Mouse (Mus musculus) liver (tissue): ENCODE data around the gene Ldlrad3.

Experiments
- DNase-seq: peaks from one replicate; pipeline ENCODE4 v3.0.0-alpha.2; 2020; ENCODE audit warnings: mixed read lengths

Ldlrad3 gene

DNA sequence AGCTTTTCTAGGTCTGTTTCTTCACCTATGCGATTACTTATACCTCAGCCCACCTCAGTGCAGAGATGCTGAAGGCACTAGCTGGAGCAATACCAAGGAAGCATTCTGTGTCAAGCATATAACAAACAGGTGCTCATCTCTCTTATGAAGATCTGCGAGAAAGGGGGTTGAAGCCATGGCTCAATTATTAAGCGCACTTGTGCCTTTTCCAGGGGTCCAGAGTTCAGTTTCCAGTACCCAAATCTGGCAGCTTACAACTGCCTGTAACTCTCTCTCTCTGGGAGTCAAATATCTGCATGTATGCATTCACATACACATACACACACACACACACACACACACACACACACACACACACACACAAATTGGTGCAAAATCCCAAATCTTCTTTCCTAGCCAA, 72.4 kb downstream of the Ldlrad3 start:
- DNase-seq, result no peak

DNA sequence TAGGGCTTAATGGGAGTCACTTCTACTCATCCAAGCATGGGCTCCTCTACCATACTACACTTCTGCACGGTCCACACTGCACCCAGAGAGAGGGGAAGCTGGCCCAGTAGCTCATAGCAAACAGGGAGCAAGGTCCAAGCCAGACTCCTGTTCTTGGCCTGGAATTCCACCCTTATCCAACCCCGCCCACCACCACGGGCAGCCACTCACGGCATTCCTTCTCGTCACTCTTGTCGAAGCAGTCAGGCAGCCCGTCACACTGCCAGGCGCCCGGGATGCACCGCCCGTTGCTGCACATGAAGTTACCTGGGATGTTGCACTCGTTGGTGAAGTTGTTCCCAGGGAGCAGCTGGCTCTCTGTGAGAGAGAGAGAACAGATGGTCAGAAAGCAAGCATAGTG, 72.9 kb downstream of the Ldlrad3 start:
- DNase-seq, result peak; percentile 26

DNA sequence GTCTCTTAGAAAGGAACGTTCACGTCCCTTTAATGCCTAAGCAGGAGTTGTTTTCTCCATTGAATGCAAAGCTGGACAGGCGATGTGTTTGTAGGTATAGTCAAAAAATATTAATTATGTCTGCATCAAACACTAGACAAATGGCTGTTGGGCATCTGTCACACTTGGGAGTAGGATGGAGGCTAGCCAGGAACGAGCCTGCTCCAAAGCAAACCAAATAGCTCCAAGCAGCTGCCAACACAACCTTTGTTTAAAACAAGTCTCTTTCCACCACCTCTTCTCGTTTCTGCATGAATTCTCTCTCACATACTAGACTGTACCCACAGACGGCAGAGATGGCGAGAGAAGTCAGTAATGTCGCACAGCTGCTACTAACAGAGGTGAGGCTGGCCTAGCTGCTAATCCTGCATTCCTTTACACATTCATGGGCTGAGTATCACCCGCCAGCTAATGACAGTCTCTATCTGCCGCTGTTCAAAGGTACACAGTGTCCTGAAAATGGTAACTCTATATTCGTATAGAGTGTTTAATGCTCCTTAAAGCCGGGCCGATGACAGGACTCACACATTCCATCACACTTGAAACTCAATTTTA, 74.2 kb downstream of the Ldlrad3 start:
- DNase-seq, result no peak

DNA sequence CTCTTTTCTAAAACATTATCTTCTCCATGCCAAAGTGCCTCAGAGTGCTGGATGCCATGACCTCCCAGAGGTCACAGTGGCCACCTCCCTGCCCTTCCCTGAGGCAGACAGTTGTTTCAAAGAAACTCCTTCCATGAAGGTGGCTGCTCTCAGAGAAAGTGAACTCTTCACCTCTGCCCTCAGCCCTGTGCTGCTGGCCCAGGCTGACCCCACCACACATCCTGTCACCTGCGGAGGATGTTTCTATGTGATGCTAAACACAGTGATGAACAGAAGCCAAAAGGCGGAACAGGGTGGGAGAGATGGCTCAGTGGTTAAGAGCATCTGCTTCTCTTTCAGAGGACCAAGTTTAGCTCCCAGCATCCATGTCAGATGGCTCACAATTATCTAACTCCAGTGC, 75.9 kb downstream of the Ldlrad3 start:
- no peak for DNase-seq

DNA sequence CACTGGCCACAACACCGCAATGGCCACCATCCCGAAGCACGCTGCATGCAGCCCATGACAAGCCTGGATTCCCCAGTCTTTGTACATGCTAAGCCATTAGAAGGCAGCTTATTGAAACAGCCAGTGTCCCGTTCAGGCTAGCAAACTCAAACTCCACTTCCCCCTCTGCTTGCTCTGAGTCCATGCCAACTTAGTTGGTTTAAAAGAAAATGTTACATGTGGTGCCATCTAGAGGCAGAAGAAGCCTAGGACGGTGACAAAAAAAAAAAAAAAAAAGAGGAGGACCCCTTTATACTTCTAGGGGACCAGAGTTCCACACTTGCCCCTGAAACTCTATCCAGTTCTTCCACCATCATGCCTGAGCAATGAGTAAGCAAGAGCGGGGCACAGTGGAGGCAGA, 78.9 kb downstream of the Ldlrad3 start:
- no peak for DNase-seq

DNA sequence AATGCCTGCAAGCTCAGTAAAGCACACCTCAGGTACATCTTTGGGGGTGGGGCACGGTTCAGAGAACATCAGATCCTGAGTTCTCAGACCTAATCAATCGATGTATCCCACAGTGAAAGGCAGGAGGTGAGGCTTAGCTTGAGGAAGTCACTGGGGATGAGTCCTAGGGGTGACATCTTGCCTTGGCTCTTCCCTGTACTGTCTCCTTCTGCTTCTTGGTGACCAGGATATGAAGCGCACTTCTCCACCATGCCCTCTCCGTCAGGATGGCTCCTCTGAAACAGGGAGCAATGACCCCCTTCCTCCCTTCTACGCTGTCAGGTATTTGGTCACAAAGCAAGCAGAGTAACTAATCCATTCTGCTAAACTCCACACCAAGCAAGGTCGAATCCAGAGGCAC, 79.5 kb downstream of the Ldlrad3 start:
- DNase-seq, result no peak

DNA sequence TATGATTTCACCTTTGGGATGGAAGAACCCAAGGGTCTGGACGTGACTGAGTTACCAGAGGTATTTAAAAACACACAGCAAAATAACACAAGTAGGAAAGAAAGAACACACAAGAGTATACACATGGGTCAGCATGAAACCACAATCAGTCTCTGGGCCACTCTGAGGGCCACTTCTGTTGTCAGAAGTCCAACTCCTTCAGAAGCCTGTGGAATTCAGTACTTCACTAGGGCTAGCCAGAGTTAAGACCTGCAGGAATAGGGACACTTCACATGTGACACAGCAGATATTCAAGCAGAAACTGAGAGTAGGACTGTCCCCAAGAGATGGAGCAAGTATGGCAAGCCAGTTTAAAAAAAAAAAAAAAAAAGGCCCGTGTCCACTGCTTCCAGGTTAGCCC, 80.7 kb downstream of the Ldlrad3 start:
- DNase-seq, result no peak

DNA sequence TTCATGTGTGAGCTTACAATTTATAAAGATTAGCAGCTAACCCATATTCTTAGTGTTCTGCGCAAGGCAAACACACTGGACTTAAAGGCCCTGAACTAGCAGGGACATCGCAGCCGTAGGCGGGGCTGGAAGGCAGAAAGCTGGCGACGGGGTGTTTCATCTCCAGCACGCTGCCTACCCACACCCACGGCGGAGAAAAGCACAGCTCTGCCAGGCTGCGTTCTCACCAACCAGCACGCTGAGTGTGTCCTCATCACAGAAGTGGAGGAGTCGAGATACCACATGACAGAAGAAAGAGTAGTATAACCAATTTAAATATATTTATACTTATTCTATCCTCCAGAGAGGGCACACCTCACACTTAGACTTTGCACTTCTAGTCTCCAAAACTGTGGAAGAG, 82.2 kb downstream of the Ldlrad3 start:
- DNase-seq, result no peak

DNA sequence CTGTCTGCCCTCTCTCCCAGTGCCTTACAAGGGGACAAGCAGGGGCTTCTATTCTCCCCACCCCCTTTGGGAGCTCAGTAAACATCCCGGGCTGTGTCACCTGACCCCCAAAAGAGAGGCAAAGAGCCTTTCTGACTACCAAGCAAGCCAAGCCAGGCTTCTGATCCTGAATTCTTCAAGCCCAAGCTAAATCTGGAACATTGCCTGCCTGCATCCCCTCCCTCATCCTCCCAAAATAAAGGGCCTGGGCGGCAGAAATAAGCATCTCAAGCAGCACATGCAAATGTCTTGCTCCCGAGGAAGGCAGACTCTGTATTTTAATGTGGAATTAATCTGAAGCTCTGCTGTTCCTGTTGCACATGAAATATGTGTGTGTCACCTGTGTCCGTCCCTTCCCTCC, 85.7 kb downstream of the Ldlrad3 start:
- DNase-seq, result no peak

DNA sequence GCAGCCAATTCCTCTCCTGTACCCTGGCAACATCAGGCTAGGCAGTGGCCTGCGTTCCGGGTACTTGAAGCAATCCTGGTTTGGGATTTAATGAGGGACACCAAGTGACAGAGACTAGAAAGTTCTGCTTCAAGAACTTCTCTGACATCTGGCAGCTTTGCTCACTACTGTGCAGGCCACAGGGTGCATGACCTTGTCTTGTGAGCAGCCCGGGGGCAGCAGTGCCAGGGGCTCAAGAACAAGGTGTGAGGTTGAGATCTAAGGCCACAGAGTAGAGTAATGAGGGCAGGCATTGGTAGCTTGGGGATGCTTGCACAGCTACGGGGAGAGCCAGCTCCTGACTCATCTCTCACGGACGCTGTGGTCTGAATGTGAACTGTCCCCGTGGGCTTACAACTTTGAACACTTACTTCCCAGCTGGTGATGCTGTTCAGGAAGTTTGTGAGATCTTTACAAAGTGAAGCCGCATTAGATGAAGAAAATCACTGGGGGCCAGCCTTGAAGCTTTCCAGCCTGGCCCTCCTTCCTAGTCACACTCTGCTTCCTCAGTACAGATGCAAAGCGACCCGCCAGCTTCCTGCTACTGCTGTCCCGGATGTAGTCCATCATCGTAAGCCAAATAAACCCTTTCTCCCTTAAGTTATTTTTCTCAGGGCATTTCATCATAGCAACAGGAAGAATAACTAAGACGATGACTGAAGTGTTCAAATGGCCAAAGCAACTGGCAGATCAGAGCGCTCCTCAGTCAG, 86.3 kb downstream of the Ldlrad3 start:
- no peak for DNase-seq

DNA sequence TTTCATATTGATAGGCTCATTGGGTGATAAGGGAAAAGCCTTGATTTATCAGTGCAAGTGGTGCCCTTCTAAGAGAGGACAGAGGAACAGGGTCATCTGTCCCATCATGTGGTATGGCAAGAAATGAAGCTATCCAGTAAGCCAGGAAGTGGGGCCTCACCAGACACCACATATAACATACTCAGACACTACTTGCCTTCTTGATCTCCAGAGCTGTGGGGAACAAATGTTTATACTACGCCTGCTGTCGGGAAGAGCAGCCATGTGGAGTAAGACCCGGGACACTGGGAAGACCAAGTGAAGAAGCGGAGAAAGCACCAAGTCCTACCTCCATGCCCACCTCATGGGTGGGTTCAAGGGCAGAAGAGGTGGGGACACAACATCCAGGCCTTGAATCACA, 86.9 kb downstream of the Ldlrad3 start:
- DNase-seq, result no peak

DNA sequence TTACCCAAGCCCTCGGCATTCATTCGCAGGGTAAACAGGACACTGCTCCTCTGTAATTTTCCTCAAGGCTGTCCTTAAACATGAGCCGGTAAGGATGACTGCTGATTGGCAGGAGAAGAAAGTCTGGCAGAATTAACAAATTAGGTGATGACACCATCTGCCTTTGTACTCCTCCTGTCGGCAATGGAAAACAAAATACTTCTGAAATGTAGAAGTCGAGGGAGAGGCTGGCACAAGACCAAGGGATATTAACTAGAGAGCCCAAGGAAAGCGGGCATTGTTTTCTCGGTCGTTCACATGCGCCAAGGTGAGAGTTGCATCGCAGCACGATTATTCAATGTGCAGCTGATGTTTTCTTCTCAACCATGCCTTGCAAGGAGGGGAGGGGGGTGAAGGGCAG, 91.4 kb downstream of the Ldlrad3 start:
- no peak for DNase-seq

DNA sequence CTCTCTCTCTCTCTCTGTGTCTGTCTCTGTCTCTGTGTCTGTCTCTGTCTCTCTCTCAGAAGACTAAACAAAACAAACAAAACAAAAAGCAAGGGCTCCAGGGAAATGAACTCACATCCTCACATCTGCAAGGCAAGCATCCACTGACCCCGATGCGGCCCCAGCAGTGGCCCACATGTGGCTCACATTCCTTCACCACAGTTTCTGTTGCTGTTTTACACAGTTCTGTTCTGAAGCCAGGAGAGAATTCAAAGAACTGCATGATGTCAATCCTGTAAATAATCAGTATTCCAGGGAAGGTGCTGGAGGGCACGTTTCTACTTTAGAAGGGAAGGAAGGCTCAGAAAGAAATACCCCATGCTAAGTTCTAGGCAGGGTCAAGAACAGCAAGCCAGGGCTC, 91.9 kb downstream of the Ldlrad3 start:
- no peak for DNase-seq

DNA sequence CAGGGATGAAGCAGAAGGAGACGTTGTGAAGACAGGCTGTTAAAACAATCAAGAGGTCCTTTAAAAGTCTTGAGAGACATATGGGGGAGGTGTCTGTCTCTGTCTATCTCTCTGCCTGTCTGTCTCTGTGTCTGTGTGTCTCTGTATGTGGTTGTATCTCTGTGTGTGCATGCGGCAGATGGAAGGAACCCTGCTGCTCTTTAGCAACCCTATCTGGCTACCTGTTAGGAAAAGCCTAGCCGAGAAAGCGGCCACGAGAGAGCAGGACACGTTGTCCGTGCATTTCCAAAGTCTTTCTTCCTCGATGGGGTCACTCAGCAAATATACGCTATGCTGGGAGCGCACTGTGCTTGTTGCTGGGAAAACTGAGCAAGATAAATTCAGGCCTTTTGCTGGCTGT, 93.6 kb downstream of the Ldlrad3 start:
- DNase-seq, result no peak

DNA sequence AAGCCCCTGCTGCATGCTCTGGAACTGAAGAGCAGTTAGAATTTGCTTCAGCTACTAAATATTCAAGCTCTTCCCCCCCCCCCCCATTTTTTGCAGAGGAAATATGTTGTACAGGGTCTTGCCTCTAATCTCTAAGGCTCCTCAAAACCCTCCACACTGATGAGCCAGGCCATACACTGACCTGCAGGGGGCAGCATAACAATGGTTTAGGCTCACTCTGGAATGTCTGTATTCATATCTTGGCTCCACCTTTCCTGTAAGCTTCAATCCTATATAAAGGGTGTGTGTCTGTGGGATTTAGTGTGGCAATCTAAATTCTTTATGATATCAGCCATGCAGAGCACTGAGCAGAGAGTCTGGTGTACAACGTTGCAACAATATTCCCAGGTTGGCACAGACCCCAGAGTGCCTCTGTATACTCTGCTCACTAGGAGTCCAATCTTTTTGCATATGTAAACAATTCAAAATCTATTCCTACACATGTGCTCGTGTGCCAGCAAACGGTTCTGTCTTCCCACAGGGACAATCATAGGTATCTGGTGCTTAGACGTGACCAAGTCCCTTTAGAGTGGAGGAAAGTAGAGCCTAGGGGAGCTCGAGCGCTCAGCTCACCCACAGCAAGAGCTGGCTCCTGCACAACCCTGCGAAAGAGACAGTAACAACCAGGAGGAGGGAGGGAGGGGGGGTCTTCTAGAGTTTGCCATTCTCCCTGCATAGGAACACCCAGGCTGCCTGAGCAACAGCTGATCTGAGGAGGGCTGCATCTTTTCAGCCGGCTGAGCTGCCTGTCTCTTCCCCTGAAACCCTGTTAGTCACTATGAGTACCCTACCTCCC, 94.5 kb downstream of the Ldlrad3 start:
- peak; percentile 55 for DNase-seq

DNA sequence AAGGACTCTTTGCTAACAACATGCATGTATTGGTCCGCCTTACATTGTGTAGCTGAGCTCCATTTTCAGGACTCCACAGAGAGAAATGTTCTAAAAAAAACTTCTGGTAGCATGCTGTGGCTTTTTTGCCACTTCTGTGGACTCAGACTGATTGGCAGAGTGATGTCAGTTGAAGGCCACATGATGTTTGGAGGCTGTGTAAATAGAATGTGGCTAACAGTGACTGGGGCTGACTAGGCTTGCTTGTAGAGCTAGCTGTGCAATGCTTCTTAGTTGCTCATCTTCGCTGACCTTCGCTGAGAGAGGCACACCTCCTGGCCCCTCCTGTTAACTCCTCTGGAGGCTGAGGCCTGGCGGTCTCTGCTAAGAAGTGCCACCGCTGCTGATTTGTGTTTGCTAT, 98.4 kb downstream of the Ldlrad3 start:
- no peak for DNase-seq

DNA sequence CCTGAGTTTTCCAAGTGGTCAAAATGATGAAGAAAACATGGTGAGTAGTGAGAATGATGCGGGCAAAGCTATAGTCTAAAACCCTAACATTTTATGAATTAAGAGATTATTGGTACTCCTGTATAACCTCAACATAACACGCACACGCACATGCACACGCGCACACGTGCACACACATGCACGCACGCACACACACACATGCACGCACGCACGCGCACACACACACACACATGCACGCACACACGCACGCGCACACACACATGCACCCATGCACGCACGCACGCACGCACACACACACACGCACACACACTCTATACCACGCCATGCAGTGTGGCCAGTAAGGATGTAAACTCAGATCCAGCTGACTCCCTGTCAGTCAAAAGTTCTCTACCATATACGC, 99.6 kb downstream of the Ldlrad3 start:
- DNase-seq, result no peak

DNA sequence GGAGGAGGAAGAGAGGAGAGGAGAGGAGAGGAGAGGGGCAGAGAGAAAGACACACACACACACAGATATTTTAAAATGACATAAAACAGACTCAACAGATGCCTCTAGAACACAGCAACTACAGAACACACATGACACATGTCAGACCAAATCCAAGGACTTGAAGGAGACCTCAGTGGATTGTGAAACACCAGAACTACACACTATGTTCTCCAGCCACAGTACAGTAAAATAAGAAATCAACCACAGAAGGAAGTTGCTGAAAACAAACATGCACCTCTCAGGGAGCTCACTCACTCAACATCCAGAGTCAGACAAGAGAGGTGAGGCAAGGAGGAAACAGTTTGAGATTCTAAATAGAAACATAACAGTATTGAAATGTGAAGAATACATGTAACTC, 103.4 kb downstream of the Ldlrad3 start:
- no peak for DNase-seq

DNA sequence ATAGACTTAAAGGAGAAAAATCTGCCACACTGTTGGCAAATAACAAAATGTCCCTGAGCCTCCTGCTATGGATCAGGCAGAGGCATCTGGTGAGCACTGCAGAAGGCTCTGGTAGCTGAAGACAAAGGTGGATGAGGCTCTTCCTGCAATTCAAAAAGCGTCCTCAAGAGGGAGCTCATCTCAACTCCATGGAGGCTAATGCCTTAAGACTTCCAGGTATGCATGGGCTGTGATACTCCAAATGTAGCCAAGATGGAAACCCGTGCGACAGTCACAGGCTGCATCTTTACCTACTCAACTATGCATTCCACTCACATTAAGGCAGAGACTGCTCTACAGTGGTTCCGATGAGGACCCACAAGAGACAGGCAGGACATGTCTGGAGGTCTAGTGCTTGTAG, 108.6 kb downstream of the Ldlrad3 start:
- peak; percentile 53 for DNase-seq

DNA sequence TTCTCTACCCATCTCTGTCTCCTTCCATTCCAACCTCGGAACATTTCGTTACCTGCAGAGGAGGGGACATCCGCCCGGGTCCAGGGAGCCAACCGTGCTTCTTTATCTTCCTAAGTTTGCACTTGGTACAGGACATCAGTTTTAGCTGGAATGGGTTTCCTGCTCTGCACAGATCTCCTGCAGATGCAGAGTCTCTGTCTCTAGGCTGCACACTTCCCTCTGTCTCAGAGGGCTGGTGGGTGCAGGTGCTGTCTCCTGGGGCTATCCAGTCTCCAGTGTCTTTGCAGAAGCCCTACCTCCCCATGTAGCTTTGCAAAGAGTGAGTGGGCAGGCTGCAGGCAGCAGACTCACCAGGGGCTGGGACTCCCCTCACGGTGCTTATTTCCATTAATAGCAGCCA, 109.9 kb downstream of the Ldlrad3 start:
- DNase-seq, result no peak

DNA sequence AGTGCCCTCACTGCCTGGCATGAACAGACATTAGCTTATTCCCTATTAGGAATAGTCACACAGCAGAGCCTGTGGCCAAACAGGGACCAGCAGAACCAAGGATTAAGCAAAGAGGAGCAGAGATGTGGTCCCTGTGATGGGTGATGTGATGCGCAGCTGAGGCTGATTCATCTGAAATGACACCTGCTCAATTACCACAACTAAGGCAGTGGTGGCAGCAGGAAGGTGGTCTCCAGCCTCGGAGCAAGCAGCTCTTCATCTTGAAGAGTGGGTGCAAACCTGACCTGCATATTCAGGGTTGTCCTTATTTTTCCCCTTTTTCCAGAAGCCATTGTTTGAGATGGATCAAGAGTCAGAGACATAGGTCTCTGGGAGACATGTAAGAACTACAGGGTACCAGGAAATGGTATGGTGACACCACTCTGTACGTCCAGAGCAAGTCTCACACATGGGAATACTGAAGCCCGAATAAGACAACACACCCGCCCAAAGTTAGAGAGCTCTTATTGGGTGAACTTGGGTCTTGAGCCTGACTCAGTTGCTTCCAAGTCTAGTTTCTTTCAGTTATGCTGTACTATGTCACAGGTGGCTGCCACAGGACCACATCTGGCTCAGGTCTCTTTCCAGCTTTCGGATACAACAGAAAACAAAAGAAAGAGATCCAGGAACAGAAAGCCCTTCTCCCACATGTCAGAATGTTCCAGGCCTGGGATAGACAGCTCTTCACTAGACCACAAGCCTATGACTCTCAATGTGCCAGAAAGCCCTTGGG, 112.7 kb downstream of the Ldlrad3 start:
- DNase-seq, result no peak

DNA sequence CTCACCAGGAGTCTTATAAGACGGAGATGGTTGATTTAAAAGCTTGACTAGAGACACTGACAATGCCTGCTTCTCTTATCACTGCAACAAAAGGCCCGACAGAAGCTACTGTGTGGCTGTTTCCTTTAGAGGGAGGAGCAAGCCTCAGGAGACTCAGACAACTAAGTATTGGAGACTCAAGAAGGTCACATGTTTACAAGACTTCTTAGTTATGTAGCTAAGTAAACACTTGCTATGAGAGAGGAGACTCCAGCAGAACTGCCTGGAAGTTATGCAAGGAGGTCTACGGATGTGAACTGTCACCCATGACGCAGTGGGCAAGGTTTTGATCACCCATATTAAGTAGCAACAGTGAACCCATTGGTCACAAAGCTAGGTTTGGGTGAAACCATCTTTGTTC, 113.3 kb downstream of the Ldlrad3 start:
- no peak for DNase-seq

DNA sequence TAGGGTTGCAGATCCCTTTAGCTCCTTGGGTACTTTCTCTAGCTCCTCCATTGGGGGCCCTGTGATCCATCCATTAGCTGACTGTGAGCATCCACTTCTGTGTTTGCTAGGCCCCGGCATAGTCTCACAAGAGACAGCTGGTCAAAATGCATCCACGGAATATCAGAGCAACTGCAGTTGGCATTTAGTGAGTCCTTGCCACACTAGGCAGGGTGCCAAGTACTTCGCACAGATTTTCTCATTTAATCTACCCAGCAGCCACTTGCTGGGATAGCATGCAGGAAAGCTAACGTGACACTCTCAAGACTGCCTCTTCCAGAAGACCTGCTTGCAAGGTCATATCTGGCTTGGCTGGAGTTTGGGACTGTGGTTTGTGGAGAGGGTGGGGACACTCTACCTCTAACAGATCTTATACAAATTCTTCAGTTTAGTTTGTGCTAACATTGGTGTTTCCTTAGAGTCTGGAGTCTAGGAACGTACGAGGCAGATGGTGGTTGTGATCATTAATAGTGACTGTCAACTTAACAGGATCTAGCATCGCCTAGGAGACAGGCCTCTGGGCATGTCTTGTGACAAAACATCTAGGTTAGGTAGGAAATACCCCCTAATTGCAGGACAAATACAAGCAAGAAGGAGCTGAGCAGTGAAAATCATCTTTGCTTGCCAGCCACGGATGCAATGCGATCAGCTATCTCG, 115.0 kb downstream of the Ldlrad3 start:
- no peak for DNase-seq
